Mouse (Mus musculus) megakaryocyte, adult 5-6 weeks (primary cell): ENCODE results near the gene Gga1. TPM values are rescaled to one million over a fixed set of nuclear protein-coding genes. Genes with fewer than 3 reads are reported as not detected.
"Not testable (repeated sequence)": the region's sequence is repeated elsewhere in the genome, so short reads cannot be mapped to it uniquely, and the experiment has no call there.

ENCODE experiments used
- ATAC-seq: 2 replicates; pipeline ENCODE4 v1.8.0; 2016; ENCODE audit warnings: mild to moderate bottlenecking, inconsistent platforms; ENCODE audit not compliant: poor library complexity, severe bottlenecking
- total RNA-seq, 2 experiments: library from RNA; stranded (forward) in 1 of 2; stranded (reverse) in 1 of 2; fragments of 153-499, 151-499 nt in 1 of 2; fragments of 221-1000, 200-1000 nt in 1 of 2; gene quantifications; 2 replicates each; pipeline versions ENCODE4 v1.2.3 to v1.2.4; 2015 to 2017

Gene Gga1
- total RNA-seq, 2 experiments from 2014 or later, result 20.8 to 52.6 TPM

DNA sequence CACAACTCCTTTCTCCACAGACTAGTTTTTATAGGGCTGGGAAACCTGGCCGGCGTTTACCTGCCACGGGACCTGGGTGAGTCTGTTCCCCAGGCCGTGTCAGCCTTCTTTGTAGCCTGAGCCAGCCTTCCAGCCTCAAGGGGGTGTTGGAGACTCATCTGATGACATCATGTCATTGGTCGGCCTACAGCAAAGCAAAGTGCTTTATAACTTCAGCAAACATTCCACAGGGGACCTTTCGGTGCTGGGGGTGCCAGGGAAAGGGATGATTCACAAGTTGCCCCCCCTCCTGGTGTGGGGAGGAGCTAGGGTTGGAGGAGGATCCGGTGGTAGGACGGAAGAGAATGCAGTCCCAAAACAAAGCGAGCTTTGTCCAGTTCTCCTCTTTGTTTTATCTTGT lies 32.2 kb upstream of the Gga1 start:
- no peak for ATAC-seq

DNA sequence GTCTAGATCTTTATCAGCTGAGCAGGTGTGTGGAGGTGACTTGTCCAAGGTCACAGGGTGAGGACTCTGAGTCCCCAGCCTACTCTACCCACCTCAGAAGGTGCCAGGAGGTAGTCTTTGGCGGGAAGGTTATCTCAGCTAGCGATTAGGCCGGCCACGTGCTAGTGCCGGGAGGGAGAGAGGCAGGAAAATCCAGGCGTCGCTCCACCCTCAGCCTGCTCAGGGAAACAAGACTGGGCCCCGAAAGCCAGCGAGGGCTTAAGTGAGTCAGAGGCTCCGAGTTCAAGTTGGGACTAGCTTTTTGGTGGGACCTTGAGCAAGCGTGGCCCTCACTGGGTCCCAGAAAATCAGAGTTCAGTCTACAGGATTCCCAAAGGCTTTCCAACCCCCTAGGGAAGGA lies 31.7 kb upstream of the Gga1 start:
- ATAC-seq, result no peak

DNA sequence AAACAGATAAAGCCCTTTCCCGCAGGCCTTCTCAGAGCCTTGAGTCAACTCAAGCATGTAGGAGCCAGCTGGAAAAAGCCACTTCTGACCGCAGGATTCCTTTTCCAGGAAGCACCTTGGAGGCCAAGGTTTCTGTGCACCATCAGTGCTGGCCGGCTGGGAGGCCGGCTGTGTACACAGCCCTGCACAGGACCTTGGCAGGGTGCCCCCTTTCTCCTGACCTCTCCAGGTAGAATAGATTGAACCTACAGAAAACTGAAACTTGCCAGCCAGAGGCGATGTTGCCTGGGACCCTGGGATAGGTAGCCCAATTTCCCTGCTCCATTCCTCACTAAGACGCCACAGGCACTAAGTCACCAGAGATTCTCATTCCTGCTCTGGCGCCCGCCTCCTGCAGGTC lies 31.1 kb upstream of the Gga1 start:
- ATAC-seq, result no peak

DNA sequence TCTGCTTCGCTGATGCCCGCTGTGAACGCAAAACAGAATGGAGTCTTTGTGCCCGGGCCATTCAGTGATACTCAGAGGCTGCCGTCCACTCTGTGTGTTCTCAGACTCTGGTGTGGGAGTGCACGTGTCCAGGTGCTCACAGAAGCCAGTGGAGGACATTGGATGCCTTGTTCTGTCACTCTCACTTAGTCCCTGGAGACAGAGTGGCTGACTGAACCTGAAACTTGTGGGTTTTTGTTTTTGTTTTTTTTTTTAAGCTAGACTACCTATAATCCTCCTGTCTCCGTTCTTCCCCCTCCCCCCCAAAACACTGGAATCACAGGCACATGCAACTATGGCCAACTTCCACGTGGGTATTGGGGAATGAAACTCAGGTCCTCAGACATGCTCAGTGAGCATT lies 30.6 kb upstream of the Gga1 start:
- ATAC-seq, result no peak

DNA sequence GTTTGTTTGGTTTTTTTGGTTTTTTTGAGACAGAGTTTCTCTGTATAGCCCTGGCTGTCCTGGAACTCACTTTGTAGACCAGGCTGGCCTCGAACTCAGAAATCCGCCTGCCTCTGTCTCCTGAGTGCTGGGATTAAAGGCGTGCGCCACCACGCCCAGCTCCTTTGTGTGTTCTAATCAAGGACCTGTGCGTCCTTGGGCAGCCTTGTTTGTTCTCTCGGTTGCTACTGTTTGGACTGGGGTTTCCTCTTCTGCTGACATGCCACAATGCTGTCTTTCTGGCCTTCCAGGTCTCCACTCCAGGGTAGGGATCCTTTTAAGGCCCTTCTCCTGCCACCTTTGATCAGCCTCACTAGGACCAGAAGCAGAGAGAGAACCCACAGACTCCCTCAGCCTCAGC lies 30.2 kb upstream of the Gga1 start:
- not testable (repeated sequence) for ATAC-seq

DNA sequence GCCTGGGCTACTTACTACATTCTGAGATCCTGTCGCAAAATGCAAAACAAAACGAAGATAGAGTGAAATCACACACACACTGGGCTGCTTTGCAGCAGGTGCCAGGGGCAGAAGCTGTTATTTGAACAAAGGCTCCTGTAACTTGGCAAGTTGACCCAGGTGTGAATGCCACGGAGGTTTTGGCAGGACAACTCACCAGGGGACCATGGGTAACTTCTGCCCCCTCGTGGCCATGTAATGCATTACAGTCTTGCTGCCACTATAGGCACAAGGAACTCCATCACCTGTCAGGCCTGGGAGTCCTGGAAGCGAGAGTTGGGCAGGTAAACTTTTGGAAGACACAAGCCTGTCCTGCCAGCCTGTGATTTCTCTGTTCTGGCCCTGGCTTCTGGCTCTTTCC lies 28.5 kb upstream of the Gga1 start:
- ATAC-seq, result peak; percentile 70

DNA sequence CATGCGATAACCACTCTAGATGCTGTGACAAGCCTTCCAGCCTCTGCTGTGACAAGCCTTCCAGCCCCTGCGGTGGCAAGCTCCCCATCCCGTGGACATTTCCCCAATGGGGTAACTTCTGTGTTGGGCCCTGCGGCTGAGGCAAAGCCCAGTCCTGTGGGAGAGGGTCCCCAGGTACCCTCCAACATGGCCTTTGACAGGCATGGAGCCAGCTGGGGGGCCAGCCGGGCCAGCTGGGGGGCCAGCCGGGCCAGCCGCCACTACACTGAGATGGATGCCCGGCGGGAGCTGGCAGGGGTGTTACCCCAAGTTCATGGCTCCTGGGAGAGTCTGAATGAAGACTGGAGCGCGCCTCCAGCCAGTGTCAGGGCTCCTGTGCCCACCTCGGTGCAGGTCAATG lies 27.5 kb upstream of the Gga1 start:
- no peak for ATAC-seq

DNA sequence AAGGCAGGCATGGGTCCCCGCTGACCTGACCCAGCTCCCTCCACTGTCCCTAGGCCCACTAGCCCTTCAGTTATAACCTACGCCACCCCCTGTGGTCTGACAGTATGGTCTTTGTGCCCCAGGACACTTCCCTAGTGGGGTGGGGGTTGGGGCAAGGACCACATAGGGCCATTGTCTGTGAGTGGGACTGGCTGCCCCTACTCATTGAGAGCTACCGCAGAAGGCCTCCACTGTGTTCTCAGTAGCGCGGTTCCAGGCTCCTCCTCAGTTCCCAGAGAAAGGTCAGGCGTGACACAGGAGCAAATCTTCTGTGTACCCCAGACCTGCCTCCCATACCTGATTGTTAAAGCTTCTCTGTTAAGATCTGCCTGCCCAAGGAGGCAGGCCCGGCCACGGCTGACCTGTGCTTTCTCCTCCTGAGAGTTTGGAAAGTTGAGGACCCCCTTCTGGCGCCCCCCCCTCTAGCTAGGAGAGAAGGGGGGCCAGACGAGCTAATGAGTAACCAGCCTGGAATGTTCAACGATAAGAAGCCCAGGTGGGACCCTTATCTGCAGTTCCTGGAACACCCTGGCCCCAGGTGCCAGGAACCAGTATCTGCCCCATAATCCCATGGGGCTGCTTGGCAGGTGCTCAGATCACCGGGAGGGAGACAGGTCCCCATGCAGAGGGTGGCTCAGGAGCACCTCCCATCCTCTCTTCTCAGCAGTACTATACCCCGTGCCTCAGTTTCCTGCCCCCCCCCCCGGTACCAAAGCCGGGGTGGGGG lies 26.7 kb upstream of the Gga1 start:
- no peak for ATAC-seq

DNA sequence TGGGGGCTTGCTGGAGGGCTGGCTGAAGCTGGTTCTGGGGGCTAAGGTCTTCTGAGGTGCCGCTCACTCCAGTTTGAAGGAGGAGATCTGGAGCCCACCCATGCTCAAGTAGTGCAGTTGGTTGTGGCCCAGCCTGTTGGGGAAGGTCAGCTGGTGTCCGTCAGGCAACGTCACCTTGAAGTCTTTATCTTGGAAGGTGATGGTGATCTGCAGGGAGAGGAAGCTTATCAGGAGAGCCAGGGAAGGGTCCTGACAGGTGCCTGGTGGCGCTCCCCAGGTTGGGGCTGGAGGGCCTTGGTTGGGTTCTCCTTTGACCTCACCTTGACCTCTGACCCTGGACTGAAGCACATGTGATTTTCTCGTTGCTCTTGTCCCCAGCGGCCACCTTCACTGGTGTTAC lies 26.0 kb upstream of the Gga1 start:
- no peak for ATAC-seq

DNA sequence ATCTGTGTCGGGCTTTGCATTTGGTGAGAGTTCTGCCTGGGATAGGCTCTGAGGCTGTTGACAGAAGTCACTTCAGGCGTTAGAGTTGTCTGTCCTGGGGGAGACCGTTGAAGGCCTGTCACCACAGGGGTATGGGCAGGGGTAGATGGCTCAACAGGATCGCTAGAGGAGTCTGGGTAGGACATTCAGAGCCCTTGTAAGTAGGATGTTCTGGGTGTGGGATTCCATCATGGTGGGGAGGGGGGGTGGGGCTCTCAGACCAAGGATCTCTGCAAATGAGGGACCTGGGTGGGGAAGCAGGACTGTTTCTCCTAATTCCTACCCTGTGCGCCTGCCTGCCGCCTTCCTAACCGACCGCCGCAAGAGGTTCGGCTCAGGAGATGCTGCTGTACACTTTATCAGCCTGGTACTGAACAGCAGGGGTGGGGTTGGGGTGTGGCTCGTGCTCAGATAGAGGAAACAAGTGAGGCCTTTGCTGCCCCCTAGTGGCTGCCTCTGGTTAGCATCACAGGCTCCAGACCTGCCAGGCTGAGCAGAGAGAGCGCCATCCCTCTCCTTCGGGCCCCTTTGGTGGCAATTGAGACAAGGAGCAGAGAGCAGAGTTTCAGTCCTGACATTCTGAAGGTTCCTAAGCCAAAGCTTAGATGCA lies 25.4 kb upstream of the Gga1 start:
- ATAC-seq, result peak; percentile 97

DNA sequence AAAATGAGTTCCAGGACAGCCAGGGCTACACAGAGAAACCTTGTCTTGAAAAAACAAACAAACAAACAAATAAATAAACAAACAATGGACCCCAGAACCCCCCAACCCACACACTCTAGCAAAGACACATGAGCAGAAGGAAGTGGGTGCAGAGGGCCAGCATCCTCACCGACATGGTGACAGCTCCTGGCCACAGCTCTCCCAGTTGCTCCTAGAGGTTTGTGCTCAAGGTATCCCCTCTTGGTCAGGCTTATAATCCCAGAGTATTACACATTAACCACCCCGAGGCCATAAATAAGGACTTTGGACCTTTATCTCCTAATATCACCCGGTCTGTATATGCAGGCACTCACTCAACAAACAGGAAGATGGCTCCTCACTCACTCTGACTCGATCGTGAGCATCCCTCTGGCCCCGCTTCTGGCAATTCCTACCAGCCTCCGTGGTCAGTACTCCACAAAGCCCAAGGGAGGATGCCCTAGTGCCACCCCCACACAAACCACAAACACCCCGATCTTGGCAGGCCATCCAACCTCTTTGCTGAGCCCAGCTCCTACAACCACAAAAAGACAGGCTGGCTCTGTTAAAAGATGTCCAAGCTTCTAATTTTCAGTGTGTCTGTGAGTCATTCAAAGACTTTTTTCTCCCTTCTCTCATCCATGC lies 21.6 kb upstream of the Gga1 start, which contains the start of gene Lgals2:
Gene Lgals2 (minus strand): TSS at position 227 of the 663 bp plus-strand sequence.
- ATAC-seq, result no peak

DNA sequence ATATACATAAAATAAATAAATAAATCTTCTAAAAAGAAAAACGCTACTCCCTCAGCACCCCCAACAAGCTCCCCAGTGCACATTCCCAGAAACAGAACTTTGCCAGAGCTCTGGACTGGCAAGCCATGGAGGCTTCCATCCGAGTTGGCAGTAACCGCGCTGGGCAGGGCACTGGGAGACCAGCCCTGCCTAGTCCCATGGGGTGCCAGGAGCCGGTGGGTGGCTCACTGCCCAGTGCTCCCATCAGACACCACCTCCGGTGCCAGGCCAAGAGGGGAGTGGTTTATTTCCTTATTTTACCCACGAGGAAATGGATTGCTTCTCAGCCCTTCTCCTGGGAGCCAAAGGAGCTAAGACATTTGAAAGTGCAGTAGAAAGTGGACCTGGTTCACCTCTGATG lies 20.0 kb upstream of the Gga1 start:
- ATAC-seq, result no peak

DNA sequence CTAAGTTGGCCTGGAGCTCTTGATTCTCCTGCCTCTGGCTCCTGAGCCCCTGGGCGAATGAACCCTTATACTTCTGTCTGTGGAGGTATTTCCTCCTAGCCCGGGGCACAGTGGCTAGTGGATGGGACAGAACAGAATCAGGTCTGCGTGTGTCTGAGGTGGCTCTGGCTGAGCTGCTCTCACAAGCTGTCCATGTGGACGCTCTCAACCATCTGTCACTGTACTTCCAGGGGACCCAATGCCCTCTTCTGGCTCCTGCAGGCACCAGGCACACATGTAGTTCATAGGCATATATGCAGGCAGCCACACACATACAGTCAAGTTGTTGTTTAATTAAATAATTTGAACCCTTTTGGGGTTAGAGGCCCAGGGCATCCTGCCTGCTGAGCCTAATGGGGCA lies 17.7 kb upstream of the Gga1 start:
- ATAC-seq, result no peak

DNA sequence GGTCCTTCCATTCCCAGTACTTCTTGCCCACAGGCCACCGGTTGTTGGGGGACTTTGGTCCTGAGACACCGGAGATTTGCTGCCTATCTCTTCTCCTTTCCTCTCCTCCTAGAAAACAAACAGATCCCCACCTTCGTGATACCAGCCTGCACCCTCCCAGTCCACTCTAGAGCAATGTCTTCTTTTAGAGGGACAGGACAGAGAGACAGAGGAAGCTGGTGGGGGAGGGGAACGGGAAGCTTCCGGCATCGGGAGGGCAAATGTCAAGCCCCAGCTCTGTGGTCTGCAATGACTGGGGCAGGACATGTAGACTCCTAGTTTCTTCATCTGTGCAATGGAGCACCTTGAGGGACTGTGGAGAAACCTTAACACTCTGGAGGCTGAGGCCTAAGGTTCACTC lies 17.3 kb upstream of the Gga1 start:
- ATAC-seq, result peak; percentile 38; the same call in 1 of the 2 replicates

DNA sequence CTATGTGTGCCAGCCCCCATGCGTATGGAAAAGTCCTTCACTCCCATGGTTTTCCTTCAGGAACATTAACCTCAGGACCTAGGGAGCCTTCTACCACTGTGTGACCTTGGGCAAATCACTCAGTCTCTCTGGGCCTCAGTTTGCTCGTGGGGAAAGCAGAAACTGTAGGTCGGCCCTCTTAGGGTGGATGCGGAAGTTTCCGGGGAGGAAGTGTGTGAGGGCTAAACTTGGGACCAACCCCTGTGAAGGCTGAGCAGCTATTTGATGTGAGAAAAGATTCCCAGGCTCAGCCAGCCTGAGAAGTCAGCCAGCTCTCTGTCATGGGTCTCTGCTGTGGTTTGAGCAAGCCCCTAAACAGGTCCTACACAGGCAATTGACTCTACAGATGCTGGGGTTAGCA lies 14.7 kb upstream of the Gga1 start:
- ATAC-seq, result peak; percentile 65

DNA sequence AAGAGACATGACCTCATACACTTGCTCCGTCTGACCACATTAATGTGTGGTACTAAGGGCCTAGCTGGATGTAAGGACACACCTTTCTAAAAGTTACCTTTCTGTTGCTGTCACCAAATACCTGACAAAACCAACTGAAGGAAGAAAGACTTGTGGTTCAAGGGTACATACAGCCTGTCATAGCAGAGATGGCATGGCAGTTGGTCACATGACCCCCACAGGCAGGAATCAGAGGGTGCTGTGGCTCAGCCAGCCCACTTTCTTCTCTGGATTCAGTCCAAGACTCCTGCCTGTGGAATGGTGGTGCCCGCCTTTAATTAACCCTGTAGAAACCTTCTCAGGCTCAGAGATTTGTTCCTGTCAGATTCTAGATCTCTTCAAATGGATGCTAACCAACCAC lies 13.8 kb upstream of the Gga1 start:
- ATAC-seq, result no peak

DNA sequence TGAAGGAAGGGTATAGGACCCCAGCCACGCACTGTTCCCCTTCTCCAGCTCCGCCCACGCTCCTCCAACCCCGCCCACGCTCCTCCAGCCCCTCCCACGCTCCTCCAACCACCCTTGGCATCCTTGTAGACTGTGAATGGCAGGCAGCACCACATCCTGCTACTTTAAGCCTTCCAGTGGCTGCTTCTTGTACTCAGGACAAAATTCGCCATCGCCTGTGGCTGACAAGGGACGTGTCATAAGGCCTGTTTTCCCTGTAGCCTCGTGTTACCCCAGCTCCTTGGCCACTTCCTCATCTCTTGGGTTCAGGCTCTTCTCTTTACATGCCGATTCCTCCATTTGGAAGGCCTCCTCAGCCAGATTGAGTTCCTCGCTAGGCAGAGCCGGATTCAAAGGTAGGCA lies 13.1 kb upstream of the Gga1 start:
- peak; percentile 62 for ATAC-seq

DNA sequence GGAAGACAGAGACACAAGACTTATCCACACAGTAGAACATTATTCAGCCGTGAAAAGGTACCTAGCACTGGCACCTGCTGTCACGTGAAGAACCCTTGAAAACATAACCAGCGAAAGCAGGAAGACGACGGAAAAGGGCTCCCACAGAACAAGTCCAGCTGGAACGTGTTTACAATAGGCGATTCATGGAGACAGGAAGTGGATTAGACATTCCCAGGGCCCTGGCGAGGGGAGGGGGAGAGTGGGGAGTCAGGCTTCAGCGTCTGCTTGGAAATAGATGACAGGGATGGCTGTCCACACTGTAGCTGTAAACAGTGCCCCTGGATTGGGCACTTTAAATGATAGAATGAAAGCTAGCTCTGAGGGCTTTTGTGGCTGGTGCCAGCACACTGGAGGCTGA lies 8.6 kb upstream of the Gga1 start:
- ATAC-seq, result no peak

DNA sequence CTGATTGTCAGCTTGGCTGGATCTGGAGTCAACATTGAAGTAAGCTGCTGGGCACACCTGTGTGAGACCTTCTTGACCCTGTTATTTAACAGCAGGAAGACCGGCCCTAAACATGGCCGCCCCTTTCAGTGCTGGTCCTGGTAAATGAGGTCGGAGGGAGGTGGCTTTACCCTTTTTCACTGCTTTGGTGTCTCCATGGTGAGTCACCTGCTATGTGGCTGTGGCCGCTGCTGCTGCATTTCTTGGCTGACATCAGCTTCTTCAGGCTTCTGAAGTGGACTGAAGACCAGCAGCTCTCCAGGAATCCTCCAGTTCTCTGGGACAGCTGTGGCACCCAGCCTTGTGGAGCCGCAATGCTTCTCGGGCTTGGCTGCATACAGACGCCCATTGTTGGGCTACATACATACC lies 8.2 kb upstream of the Gga1 start:
- no peak for ATAC-seq

DNA sequence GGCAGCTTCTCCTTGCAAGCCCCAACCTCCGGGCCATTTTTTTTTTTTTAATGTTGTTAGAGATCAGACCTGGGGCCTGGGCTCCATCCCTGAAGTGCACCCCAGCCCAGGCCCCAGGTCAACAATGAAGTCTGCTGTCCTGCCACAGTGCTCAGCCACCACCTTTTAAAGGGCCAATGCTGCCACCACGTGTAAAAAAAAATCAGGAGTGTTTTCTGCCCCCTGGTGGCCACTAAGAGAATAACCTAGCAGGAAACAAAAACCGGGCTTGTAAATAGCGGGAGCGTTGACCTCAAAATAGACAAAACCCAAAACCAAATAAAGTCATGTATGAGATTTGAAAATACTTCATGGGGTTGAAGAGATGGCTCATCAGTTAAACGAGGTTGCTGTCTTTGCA lies 7.2 kb upstream of the Gga1 start:
- peak; percentile 79 for ATAC-seq

DNA sequence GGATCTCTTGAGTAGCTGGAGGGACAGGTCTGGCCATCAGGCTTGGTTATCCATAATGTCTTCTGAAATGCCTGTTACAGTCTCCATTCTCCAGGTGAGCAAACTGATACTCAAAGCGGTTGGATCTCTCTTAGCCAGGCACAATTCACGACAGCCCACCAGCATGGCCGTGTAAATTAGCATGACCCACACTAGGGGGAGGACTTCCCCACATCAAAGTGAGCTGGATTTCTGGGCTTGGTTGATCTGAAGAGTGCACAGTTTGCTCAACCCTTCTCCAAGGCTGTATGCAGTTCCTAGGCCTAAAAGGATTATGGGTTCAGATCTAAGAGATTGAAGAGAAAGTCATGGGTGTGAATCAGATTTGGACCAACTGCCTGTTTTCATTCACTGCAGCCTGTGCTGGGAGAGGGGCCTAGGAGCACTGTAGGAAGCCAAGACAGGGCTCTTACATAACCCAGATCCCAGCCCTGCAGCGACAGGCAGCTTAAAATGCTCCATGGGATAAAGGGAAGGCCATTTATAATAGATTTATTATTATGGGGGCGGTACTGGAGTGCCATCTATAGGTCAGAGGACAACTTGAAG lies 4.9 kb upstream of the Gga1 start:
- no peak for ATAC-seq
